Mouse (Mus musculus): ENCODE results near the gene Dedd.

The Dedd gene

GRCm38 (mm10) chr1:171360656-171361055 is 31.7 kb downstream of the Dedd start, which contains the start of gene Klhdc9:
Gene Klhdc9, minus strand, starts transcription at chr1:171360798.
- DNase-seq (ENCODE audit: low read depth, low spot score): peak; percentile 74

- DNase-seq (ENCODE audit: low read depth, low spot score): peak; percentile 80
Observed at GRCm38 (mm10) chr1:171361106-171362103, 32.5 kb downstream of the Dedd start.

- no peak for DNase-seq (ENCODE audit: low read depth, low spot score)
Observed at GRCm38 (mm10) chr1:171365934-171366333, 37.0 kb downstream of the Dedd start.

- DNase-seq (ENCODE audit: low read depth, low spot score): no peak
Observed at GRCm38 (mm10) chr1:171369845-171370556, 41.1 kb downstream of the Dedd start, which contains the start of gene Nectin4. Gene Nectin4, plus strand, starts transcription at chr1:171370099.

- DNase-seq (ENCODE audit: low read depth, low spot score): no peak
Observed at GRCm38 (mm10) chr1:171372880-171373279, 43.9 kb downstream of the Dedd start.

GRCm38 (mm10) chr1:171373946-171374345 is 45.0 kb downstream of the Dedd start:
- DNase-seq (ENCODE audit: low read depth, low spot score): no peak

- no peak for DNase-seq (ENCODE audit: low read depth, low spot score)
Observed at GRCm38 (mm10) chr1:171375646-171376097, 46.7 kb downstream of the Dedd start.

GRCm38 (mm10) chr1:171378298-171378697 is 49.4 kb downstream of the Dedd start:
- no peak for DNase-seq (ENCODE audit: low read depth, low spot score)

GRCm38 (mm10) chr1:171379935-171380599 is 51.1 kb downstream of the Dedd start:
- no peak for DNase-seq (ENCODE audit: low read depth, low spot score)

GRCm38 (mm10) chr1:171382096-171382620 is 53.2 kb downstream of the Dedd start:
- no peak for DNase-seq (ENCODE audit: low read depth, low spot score)

- DNase-seq (ENCODE audit: low read depth, low spot score): no peak
Observed at GRCm38 (mm10) chr1:171384361-171384760, 55.4 kb downstream of the Dedd start.

GRCm38 (mm10) chr1:171385171-171385570 is 56.2 kb downstream of the Dedd start:
- no peak for DNase-seq (ENCODE audit: low read depth, low spot score)

- DNase-seq (ENCODE audit: low read depth, low spot score): no peak
Observed at GRCm38 (mm10) chr1:171387099-171387498, 58.2 kb downstream of the Dedd start.

GRCm38 (mm10) chr1:171388376-171389102 is 59.6 kb downstream of the Dedd start, which contains the start of gene Arhgap30:
Gene Arhgap30, plus strand, starts transcription at chr1:171388954.
- no peak for DNase-seq (ENCODE audit: low read depth, low spot score)

- no peak for DNase-seq (ENCODE audit: low read depth, low spot score)
Observed at GRCm38 (mm10) chr1:171390101-171390500, 61.2 kb downstream of the Dedd start.
